Mouse (Mus musculus) kidney, adult 11 months (tissue): Measurements from ENCODE around the gene Tmem108.
"Not testable (repeated sequence)": the region's sequence is repeated elsewhere in the genome, so short reads cannot be mapped to it uniquely, and the experiment has no call there.

Experiments used
- DNase-seq: peaks from one replicate; pipeline ENCODE4 v3.0.0; 2022

Tmem108 gene

GRCm38 (mm10) chr9:103678531-103679060 is 83.0 kb downstream of the Tmem108 start:
- DNase-seq: no peak

GRCm38 (mm10) chr9:103677811-103678210 is 83.8 kb downstream of the Tmem108 start:
- no peak for DNase-seq

GRCm38 (mm10) chr9:103675721-103676480 is 85.7 kb downstream of the Tmem108 start:
- DNase-seq: no peak

GRCm38 (mm10) chr9:103672881-103673280 is 88.8 kb downstream of the Tmem108 start:
- peak; percentile 55 for DNase-seq

GRCm38 (mm10) chr9:103670592-103671113 is 91.0 kb downstream of the Tmem108 start:
- DNase-seq: not testable (repeated sequence)

GRCm38 (mm10) chr9:103668830-103669229 is 92.8 kb downstream of the Tmem108 start:
- no peak for DNase-seq

GRCm38 (mm10) chr9:103665817-103666216 is 95.8 kb downstream of the Tmem108 start:
- no peak for DNase-seq

GRCm38 (mm10) chr9:103664151-103664550 is 97.5 kb downstream of the Tmem108 start:
- DNase-seq: no peak

- DNase-seq: no peak
Measured at GRCm38 (mm10) chr9:103661873-103662272, 99.8 kb downstream of the Tmem108 start.

- DNase-seq: no peak
Measured at GRCm38 (mm10) chr9:103657981-103658380, 103.7 kb downstream of the Tmem108 start.

- DNase-seq: peak; percentile 25
Measured at GRCm38 (mm10) chr9:103657183-103657975, 104.3 kb downstream of the Tmem108 start.

- no peak for DNase-seq
Measured at GRCm38 (mm10) chr9:103653995-103654587, 107.5 kb downstream of the Tmem108 start.

- DNase-seq: no peak
Measured at GRCm38 (mm10) chr9:103652127-103652882, 109.3 kb downstream of the Tmem108 start.

GRCm38 (mm10) chr9:103646605-103647004 is 115.0 kb downstream of the Tmem108 start:
- DNase-seq: no peak

- no peak for DNase-seq
Measured at GRCm38 (mm10) chr9:103645724-103646123, 115.9 kb downstream of the Tmem108 start.

GRCm38 (mm10) chr9:103642300-103642699 is 119.3 kb downstream of the Tmem108 start:
- DNase-seq: no peak

- no peak for DNase-seq
Measured at GRCm38 (mm10) chr9:103641340-103641739, 120.3 kb downstream of the Tmem108 start.

- peak; percentile 0 for DNase-seq
Measured at GRCm38 (mm10) chr9:103639413-103639812, 122.2 kb downstream of the Tmem108 start.

GRCm38 (mm10) chr9:103637451-103637850 is 124.2 kb downstream of the Tmem108 start:
- no peak for DNase-seq

- no peak for DNase-seq
Measured at GRCm38 (mm10) chr9:103636847-103637246, 124.8 kb downstream of the Tmem108 start.

GRCm38 (mm10) chr9:103628861-103629469 is 132.7 kb downstream of the Tmem108 start:
- DNase-seq: no peak

- DNase-seq: no peak
Measured at GRCm38 (mm10) chr9:103627404-103627900, 134.2 kb downstream of the Tmem108 start.
